Mouse (Mus musculus) forebrain, embryonic 15.5 days (tissue): ENCODE measurements around the gene Psma6. TPM values are rescaled to one million over a fixed set of nuclear protein-coding genes. Genes with fewer than 3 reads are reported as not detected.
"Not testable (repeated sequence)": the region's sequence is repeated elsewhere in the genome, so short reads cannot be mapped to it uniquely, and the experiment has no call there.

Experiments used
- ATAC-seq: fragments of 200-750 bp; cut with Nextera tagmentation; replicated peaks from 2 replicates; pipeline ENCODE4 v1.8.0; 2017; ENCODE audit warnings: mild to moderate bottlenecking, moderate TSS enrichment, moderate library complexity
- H3K27ac ChIP-seq: fragments of 300-500 bp; sonication (generic); replicated peaks from 2 replicates; pipeline ENCODE4 v1.5.1; 2015; ENCODE audit warnings: mild to moderate bottlenecking, inconsistent platforms
- H3K27me3 ChIP-seq: fragments of 300-500 bp; sonication (generic); 2 replicates; pipeline ENCODE4 v1.6.1; 2015; ENCODE audit warnings: inconsistent platforms
- H3K36me3 ChIP-seq: fragments of 300-500 bp; sonication (generic); 2 replicates; pipeline ENCODE4 v1.6.1; 2015; ENCODE audit warnings: mild to moderate bottlenecking, inconsistent platforms
- H3K4me1 ChIP-seq: fragments of 300-500 bp; sonication (generic); 2 replicates; pipeline ENCODE4 v1.6.1; 2015; ENCODE audit warnings: inconsistent platforms
- H3K4me2 ChIP-seq: fragments of 300-500 bp; sonication (generic); replicated peaks from 2 replicates; pipeline ENCODE4 v1.6.1; 2015; ENCODE audit warnings: mild to moderate bottlenecking, inconsistent platforms
- H3K4me3 ChIP-seq: fragments of 300-500 bp; sonication (generic); 2 replicates; pipeline ENCODE4 v1.5.1; 2015; ENCODE audit warnings: mild to moderate bottlenecking, inconsistent platforms
- H3K9ac ChIP-seq: fragments of 300-500 bp; sonication (generic); replicated peaks from 2 replicates; pipeline ENCODE4 v1.6.1; 2015; ENCODE audit warnings: mild to moderate bottlenecking, inconsistent platforms
- H3K9me3 ChIP-seq: fragments of 300-500 bp; sonication (generic); 2 replicates; pipeline ENCODE4 v1.6.1; 2016; ENCODE audit warnings: inconsistent platforms
- WGBS: fragments of 180-500 bp; shearing (Covaris S2); methylation state at CpG from one replicate; pipeline ENCODE4 v1.1.7; 2015; ENCODE audit warnings: mixed read lengths; 5-methylcytosine and 5-hydroxymethylcytosine counted together
- polyA plus RNA-seq: library from polyadenylated mRNA; unstranded; fragments of >200 nt; fragmentation: Nextera tagmentation; extraction: Ambion mirVana; gene quantifications from 2 replicates; pipeline ENCODE4 v1.2.1, GENCODE M21; 2015

The Psma6 gene
- polyA plus RNA-seq, 1 experiment from 2014 or later, result 446 TPM

DNA sequence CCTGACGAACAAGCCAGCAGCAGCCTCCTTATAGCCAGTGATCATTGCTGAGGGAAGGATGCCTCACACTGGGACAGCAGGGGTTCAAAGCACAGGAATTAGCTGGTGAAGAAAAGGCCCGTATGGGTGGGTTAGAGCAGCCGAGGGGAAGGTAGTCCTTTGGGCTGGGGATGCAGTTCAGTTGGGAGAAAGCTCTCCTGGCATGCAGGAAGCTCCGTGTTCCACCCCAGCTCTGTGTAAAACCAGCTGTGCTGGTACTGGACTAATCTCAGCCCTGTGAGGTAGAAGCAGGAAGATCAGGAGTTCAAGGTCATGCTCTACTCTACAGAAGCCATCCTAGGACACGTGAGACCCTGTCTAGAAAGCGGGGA lies 6.4 kb upstream of the Psma6 start:
- H3K4me1 ChIP-seq, result no peaks in the 10 kb centered on the region
- no peak for ATAC-seq
- 71% methylated on average over 6 of the region's 6 CpGs for WGBS

DNA sequence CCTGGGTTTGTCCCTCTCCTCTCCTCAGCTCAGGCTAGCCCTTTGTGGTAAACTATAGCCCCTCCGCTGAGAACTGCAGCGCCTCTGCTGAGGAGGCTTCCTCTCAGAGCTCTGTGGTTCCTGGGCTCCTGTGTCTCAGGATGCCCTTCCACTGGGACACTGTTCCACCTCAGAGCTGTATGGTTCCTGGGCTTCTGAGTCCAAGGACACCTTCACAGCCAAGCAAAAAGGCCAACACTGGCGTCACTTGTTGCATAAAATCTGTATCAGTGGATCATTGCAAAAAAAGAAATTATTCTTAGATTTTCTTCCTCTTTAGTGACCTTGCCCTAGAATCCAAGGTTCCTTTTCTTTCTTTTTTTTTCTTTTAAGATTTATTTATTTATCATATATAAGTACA lies 804 bp downstream of the Psma6 start:
- no peaks in the 10 kb centered on the region for H3K36me3 ChIP-seq
- no peak overlapping the region for H3K9ac ChIP-seq
- 95% methylated on average over 3 of the region's 3 CpGs for WGBS
- no peak overlapping the region for H3K4me3 ChIP-seq
- no peaks in the 10 kb centered on the region for H3K9me3 ChIP-seq
- no peak overlapping the region for H3K4me2 ChIP-seq
- H3K4me1 ChIP-seq, result no peaks in the 10 kb centered on the region
- no peak overlapping the region for H3K27ac ChIP-seq
- H3K27me3 ChIP-seq, result no peaks in the 10 kb centered on the region
- no peak for ATAC-seq

More for the DNA sequence above, 6.4 kb upstream of the Psma6 start:
- H3K27ac ChIP-seq, result no peak overlapping the region
- H3K9ac ChIP-seq, result no peak overlapping the region
- no peak overlapping the region for H3K4me3 ChIP-seq
- no peaks in the 10 kb centered on the region for H3K27me3 ChIP-seq
- no peaks in the 10 kb centered on the region for H3K9me3 ChIP-seq
- no peak overlapping the region for H3K4me2 ChIP-seq
- no peaks in the 10 kb centered on the region for H3K36me3 ChIP-seq

DNA sequence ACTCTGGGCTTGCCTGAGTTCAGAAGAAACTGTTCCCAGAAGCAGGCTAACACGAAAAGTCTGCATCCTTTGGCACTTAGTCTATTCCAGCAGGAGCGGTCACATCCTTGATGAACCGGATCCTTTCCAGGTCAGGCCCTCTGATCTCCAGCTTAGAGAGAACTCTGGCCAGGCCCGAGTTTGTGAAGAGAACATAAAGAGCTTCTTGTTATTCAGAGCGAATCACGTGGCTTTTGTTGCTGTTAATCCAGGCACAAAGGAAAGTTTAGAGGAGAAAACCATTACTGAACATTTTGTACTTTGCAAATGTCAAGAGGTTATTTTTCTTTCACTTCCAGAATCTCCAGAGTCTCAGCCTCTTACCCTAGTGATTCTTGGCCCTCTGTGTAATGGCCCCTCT lies 1.9 kb downstream of the Psma6 start:
- 15% methylated on average over 6 of the region's 6 CpGs for WGBS
- Histone ChIP-seq H3K4me1 (no peaks in the 10 kb centered on the region), H3K4me2 (no peak overlapping the region), H3K9ac (no peak overlapping the region), H3K36me3 (no peaks in the 10 kb centered on the region), H3K27ac (no peak overlapping the region), H3K4me3 (no peak overlapping the region), H3K9me3 (no peaks in the 10 kb centered on the region), H3K27me3 (no peaks in the 10 kb centered on the region)
- ATAC-seq, result no peak

DNA sequence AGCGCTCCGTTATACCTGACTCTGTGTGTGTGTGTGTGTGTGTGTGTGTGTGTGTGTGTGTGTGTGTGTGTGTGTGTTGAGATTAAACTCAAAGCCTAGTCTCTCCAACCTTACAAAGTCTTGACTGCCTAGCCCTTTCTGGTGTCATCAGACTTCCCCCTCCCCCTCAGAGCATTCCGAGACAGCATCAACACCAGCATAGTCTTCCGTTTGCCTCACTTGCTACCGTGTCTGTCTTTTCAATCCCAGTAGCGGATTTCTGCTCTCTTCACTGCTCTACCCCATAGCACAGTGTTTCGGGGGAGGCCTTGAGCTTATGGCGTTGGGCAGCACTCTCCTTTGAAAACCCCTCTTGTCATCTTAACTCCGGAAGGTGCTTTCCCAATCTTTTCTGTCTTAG lies 2.4 kb downstream of the Psma6 start:
- H3K9ac ChIP-seq, result no peak overlapping the region
- H3K4me1 ChIP-seq, result no peaks in the 10 kb centered on the region
- H3K4me3 ChIP-seq, result no peak overlapping the region
- no peak overlapping the region for H3K4me2 ChIP-seq
- H3K36me3 ChIP-seq, result no peaks in the 10 kb centered on the region
- no peaks in the 10 kb centered on the region for H3K27me3 ChIP-seq
- WGBS, result 62% methylated on average over 9 of the region's 9 CpGs
- no peak for ATAC-seq
- no peak overlapping the region for H3K27ac ChIP-seq
- H3K9me3 ChIP-seq, result no peaks in the 10 kb centered on the region

DNA sequence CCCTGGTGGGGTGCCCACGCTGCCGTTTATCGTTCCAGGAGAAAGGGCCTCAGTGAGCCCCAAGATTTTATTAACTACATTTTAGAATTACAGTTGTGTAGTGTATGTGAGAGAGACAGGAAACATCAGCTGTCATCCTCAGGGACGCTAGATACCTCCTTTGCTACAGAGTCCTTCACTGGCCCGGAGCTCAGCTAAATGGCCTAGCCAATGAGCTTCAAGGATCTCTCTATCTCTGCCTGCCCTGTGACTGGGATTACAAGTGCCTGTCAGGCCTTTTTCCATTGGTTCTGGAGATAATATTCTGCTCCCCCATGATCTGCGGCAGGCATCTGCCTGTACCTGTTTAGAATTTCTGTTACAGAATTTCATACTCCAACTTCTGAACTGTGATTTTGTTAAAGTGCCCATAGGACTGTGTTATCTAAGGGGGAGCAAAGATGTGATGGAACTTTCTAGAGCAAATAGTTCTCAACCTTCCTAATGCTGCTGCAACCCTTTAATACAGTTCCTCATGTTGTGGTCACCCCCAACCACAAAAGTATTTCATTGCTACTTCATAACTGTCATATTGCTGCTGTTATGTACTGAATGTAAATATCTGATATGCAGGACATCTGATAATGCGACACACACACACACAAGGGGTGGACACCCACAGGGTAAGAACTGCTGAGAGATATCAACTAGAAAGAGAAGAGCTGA lies 3.2 kb downstream of the Psma6 start:
- ATAC-seq, result no peak
- no peaks in the 10 kb centered on the region for H3K4me1 ChIP-seq
- H3K36me3 ChIP-seq, result no peaks in the 10 kb centered on the region
- H3K27ac ChIP-seq, result no peak overlapping the region
- no peak overlapping the region for H3K9ac ChIP-seq
- no peak overlapping the region for H3K4me3 ChIP-seq
- no peaks in the 10 kb centered on the region for H3K9me3 ChIP-seq
- no peaks in the 10 kb centered on the region for H3K27me3 ChIP-seq
- 82% methylated on average over 7 of the region's 7 CpGs for WGBS
- H3K4me2 ChIP-seq, result no peak overlapping the region

DNA sequence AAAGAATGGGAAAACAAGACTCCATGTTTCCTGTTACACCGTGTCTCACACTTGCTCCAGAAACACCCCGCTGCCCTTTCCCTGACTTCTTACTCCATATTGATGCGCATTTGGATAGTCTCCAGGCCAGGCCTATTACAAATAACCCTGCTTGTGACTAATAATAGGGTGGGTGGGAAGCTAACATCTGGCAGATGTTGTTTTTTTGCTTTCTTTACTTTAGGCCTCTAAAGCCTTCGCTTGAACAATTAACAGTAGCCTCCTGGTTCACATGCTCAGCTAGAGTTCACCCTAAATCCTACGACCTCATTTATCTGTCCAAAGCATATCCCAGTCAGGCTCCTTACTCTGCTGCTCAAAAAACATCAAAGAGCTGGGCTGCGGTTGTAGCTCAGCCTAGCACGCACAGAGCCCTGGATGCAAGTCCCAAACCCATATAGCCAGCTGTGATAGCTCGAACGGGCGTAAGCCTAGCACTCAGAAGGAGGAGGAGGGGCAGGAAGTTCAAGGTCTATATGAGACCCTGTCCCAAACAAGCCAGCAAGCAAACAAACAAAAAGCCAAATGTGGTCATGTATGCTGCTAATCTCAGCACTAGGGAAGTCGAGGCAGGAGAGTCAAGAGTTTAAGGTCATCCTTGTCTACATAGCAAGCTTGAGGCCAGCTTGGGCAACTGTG lies 3.9 kb downstream of the Psma6 start:
- no peak overlapping the region for H3K4me2 ChIP-seq
- H3K9ac ChIP-seq, result no peak overlapping the region
- no peak overlapping the region for H3K4me3 ChIP-seq
- no peaks in the 10 kb centered on the region for H3K9me3 ChIP-seq
- H3K27me3 ChIP-seq, result no peaks in the 10 kb centered on the region
- no peaks in the 10 kb centered on the region for H3K36me3 ChIP-seq
- H3K4me1 ChIP-seq, result no peaks in the 10 kb centered on the region
- H3K27ac ChIP-seq, result no peak overlapping the region
- ATAC-seq, result no peak
- WGBS, result 73% methylated on average over 11 of the region's 11 CpGs

DNA sequence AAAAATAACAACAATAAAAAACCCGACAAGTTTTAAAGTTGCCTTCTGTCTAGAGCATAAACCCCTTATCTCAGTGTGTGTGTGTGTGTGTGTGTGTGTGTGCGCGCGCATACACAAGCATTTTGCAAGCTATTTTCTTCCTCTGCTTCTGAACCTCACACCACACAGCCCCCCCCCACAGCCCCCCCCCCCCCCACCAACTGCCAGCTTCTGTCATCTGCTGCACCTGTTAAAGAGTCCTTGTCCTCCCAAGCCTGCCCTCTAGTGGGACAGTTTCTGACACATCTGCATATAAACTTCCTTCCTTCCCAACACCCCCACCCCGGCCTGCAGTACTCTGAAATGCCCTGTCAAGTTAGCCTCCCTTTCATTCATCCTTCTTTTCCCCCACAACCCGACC lies 4.5 kb downstream of the Psma6 start:
- Histone ChIP-seq H3K9me3 (no peaks in the 10 kb centered on the region), H3K4me3 (no peak overlapping the region), H3K4me1 (no peaks in the 10 kb centered on the region), H3K9ac (no peak overlapping the region), H3K36me3 (no peaks in the 10 kb centered on the region), H3K4me2 (no peak overlapping the region), H3K27ac (no peak overlapping the region), H3K27me3 (no peaks in the 10 kb centered on the region)
- ATAC-seq, result no peak
- WGBS, result 76% methylated on average over 6 of the region's 6 CpGs

DNA sequence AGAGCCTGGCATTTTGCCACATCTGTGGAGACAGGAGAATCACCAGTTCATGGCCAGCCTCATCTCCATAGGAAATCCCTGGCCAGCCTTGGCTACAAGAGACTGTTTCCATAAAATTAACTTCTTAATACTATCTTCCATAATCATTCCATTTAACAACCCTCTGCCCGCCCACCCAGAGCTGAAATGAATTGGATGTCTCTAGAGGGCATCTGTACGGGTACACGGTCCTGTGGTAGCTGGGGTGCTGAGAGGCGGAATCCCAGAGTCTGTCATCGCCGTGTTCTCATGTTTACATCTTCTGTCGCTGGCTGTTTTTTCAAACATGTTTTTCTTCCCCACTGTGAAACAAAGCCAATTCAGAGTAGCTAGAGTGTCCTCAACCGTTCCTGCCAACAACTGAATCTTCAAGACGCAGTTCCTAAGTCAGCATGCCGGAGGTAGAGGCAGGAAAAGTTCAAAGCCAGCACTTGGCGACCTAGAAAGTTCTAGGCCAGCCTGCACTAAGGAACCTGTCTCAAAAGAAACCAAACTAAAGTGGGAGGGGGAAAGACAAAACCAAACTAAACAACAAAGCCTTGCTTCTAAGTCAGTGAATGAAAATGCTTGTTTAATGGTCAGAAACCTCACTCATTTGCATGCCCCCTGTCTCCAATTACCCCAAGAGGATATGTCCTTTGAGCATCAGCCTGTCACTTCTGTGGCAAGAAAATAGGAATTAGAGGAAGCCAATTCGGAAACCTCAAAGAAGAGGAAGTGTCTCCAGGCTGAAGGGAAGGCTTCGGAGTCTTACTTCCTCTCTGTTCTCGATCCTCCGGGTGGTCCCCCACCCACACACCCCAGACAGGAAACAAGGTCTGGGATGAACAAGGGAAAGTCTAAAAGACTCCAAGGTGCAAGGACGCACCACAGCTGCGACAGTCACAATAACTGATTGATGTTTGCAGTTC lies 5.4 kb downstream of the Psma6 start:
- H3K27me3 ChIP-seq, result no peaks in the 10 kb centered on the region
- WGBS, result 81% methylated on average over 17 of the region's 17 CpGs
- H3K9me3 ChIP-seq, result no peaks in the 10 kb centered on the region
- no peak for ATAC-seq
- no peak overlapping the region for H3K4me3 ChIP-seq
- no peaks in the 10 kb centered on the region for H3K36me3 ChIP-seq
- no peak overlapping the region for H3K4me2 ChIP-seq
- no peaks in the 10 kb centered on the region for H3K4me1 ChIP-seq
- H3K9ac ChIP-seq, result no peak overlapping the region
- no peak overlapping the region for H3K27ac ChIP-seq

DNA sequence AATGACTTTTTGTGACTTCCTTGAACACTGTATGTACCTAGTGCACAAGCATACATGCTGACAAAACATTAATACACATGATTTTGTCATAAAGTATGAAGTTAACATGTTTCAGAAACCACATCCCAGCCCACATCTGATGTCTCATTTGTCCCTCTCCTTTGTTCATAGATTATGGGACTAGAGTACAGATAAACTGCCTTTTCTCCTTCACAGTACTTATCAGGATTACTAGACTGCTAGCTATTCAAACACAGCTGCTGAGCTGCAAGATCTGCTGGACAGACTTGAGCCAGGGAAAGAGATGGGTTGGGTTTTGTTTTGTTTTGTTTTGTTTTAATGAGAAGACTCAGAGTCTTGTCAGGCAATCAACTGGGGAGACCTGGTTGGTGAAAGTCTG lies 8.1 kb downstream of the Psma6 start:
- Histone ChIP-seq H3K27me3 (no peaks in the 10 kb centered on the region), H3K4me3 (no peak overlapping the region), H3K27ac (no peak overlapping the region), H3K9me3 (no peaks in the 10 kb centered on the region), H3K9ac (no peak overlapping the region), H3K4me2 (no peak overlapping the region), H3K4me1 (no peaks in the 10 kb centered on the region), H3K36me3 (no peaks in the 10 kb centered on the region)
- no peak for ATAC-seq

DNA sequence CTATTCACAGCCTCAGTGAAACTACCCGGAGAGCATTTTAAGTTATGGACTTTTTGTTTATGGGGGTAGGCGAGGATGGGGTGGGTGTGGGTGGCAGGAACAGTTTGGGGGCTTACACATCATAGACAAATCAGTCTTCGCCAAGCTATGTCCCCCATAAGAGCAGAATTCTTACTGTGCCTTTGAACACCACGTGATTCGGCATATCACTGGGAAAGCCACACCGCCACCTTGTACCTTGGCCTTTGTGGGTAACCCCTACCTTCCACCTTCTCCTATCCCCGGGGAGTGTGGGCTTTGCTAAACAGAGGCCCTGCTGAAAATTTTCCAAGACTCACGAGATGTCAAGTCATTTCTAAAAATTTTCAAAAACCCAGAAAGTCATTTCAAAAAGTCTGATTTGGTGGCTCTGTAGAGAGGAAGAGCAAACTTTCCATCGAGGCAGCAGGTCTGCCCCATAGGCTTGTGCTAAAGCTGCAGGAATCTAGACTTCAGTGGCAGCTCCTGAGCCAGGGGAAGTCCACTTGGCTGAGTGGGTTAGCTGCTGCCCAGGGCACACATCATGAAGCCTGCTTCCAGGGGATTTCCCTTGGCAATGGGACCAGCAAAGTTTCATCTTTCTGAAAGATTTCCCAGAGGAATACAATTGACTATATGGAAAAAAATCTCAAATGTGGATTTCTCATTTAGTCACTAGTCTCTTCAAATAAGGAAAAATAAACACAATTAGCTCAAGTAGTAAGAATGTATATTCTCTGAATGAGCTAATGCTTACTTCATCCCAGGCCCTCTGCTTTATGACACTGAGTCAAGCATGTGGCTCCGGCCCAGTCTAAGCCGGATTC lies 8.9 kb downstream of the Psma6 start:
- no peak overlapping the region for H3K27ac ChIP-seq
- H3K4me2 ChIP-seq, result no peak overlapping the region
- H3K4me1 ChIP-seq, result peaks cover 4% of the 10 kb centered on the region; the same call in 1 of the 2 replicates
- no peaks in the 10 kb centered on the region for H3K9me3 ChIP-seq
- no peak overlapping the region for H3K4me3 ChIP-seq
- no peaks in the 10 kb centered on the region for H3K27me3 ChIP-seq
- WGBS, result 86% methylated on average over 11 of the region's 11 CpGs
- H3K36me3 ChIP-seq, result no peaks in the 10 kb centered on the region
- no peak for ATAC-seq
- H3K9ac ChIP-seq, result no peak overlapping the region

DNA sequence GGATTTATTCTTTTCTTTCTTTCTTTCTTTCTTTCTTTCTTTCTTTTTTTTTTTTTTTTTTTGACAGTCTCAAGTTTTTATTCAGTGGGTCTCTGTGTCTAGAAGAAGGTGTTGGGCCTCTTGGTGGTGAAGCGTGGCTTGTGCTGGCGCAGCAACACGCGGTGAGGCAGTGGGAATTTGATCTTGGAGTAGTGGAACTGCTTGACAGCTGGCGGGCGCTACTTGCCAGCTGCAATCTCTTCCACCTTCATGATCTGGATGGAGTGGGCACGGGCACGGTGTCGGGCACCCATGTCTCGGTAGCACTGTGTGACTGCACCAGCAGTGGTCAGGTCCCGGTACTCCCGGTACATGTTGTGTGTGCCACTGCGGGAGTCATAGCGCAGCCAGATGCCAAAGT lies 11.6 kb downstream of the Psma6 start:
- not testable (repeated sequence) for H3K27me3 ChIP-seq, H3K36me3 ChIP-seq, H3K4me3 ChIP-seq, H3K27ac ChIP-seq, ATAC-seq, H3K9ac ChIP-seq, H3K9me3 ChIP-seq, H3K4me2 ChIP-seq
- H3K4me1 ChIP-seq, result peaks cover 17% of the 10 kb centered on the region
- WGBS, result 92% methylated on average over 14 of the region's 14 CpGs
